Mouse (Mus musculus): Measurements from ENCODE around the gene Psmd14. TPM values are rescaled to one million over a fixed set of nuclear protein-coding genes. Genes with fewer than 3 reads are reported as not detected.

The Psmd14 gene
- polyA plus RNA-seq (2021; fragmentation: Nextera tagmentation), result 192 and 198 TPM in 2 replicates
- long read RNA-seq, experiment 1, transcript Psmd14-201 (12 exons, 1,541 nt), result major isoform, 244 of 290 reads
- long read RNA-seq, experiment 1, partial matches to known transcripts, result 33 of 290 reads
- long read RNA-seq, experiment 1, other reads (novel, unspliced or antisense), result 12 of 290 reads
- long read RNA-seq, experiment 2, transcript Psmd14-201 (12 exons, 1,541 nt), result major isoform, 621 of 663 reads
- long read RNA-seq, experiment 2, partial matches to known transcripts, result 10 of 663 reads
- long read RNA-seq, experiment 2, other reads (novel, unspliced or antisense), result 29 of 663 reads

DNA sequence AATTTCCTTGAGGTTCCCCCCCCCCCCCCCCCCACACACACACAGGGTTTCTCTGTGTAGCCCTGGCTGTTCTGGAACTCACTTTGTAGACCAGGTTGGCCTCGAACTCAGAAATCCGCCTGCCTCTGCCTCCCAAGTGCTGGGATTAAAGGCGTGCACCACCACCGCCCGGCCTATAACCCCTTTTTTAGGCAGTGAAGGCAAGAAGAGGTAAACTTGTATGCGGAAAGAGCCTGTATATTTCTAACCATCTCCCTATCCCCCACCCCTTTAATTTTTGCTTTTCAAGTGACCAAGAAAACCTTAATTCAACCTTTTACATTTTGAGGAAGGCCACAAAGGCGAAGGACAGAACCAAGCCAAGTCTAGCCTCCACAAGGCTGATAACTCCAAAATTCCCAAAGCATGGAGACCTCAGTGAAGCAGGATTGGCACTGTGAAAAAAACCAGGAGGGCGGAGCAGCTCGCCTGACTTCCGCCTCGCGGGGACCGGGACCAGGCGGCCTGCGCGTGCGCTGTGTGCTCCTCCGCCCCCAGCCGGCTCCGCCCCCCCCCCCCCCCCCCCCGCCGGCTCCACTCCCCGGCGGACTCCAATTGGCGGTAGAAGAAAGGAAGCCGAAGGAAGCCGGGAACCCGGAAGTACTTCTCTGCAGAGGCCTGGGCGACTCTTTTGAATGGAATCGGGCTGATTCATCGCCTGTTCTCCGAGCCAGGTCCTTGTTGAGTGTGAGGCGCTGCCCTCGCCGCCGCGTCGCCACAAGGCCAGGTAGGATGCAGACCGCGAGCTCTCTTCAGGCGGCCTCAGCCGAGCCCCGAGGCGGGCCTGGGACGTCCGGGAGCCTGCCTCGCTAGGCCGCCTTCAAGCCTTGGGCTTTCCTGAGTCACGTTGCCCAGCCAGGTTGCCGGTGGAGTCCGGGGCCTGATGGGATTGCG, at the start of gene Psmd14:
TSS of gene Psmd14 (plus strand) at position 587 of the 933 bp plus-strand sequence.

DNA sequence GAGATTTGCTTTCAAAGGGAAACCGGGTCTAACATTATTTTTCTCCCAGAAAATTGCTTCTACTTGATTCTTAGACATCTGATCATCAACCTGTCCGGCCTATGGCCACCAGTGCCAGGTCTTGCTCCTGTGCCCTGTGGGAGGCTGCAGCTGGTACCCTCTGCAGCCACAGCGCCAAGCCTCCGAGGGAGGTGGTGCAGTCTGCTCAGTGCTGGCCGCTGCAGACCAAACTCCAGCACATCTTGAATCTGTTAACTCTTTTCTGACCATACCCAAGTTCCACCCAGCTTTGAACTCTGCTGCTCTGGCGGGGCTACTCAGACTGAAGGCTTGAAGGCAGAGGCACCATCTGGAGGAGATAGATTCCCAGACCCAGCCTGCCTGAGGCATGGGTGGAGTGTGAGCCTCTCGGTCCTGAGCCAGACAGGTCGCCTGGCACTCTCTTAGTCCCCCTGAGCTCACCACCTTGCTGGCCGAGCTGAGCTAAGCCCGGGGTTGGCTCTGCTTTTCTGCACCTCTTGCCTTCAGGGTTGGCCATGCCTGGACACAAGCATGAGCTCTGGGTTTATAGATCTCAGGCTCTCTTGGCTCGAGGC, 91.3 kb downstream of the Psmd14 start, which contains the start of gene Tbr1:
TSS of gene Tbr1 (plus strand) at position 275 of the 596 bp plus-strand sequence.

Small RNA genes lying within 50 kb of the gene (microRNA-seq; reads per million reads assigned to microRNA genes)
- not detected for gene Gm22403

Other genes with a start within 250 kb of the Psmd14 start
- 20.2 and 20.7 TPM in 2 replicates for gene Tank, start 133.1 kb upstream of the Psmd14 start, polyA plus RNA-seq (2021; fragmentation: Nextera tagmentation)
- gene Tbr1, start 91.2 kb downstream of the Psmd14 start, polyA plus RNA-seq (2021; fragmentation: Nextera tagmentation), result 4.0 and 6.0 TPM in 2 replicates